Mouse (Mus musculus) brain, adult 2 months (tissue): ENCODE data around the gene Dop1a.

Source experiments
- DNase-seq: peaks from one replicate; pipeline ENCODE4 v3.0.0; 2011; ENCODE audit warnings: low read depth, low spot score

Dop1a gene

GRCm38 (mm10) chr9:86466990-86467870 lies at the start of gene Dop1a:
Dop1a (plus strand) TSS chr9:86467154.
- DNase-seq: peak; percentile 96

- no peak for DNase-seq
These were observed 49.0 kb upstream of the Dop1a start for GRCm38 (mm10) chr9:86417971-86418370.

- DNase-seq: peak; percentile 70
These were observed 47.6 kb upstream of the Dop1a start for GRCm38 (mm10) chr9:86419366-86419765.

GRCm38 (mm10) chr9:86423331-86423730 lies 43.6 kb upstream of the Dop1a start:
- no peak for DNase-seq

- DNase-seq: no peak
These were observed 31.4 kb upstream of the Dop1a start for GRCm38 (mm10) chr9:86435510-86435909.

- DNase-seq: no peak
These were observed 30.3 kb upstream of the Dop1a start for GRCm38 (mm10) chr9:86436608-86437007.

GRCm38 (mm10) chr9:86438337-86439009 lies 28.5 kb upstream of the Dop1a start:
- no peak for DNase-seq

GRCm38 (mm10) chr9:86442248-86442647 lies 24.7 kb upstream of the Dop1a start:
- DNase-seq: peak; percentile 12

- DNase-seq: no peak
These were observed 20.1 kb upstream of the Dop1a start for GRCm38 (mm10) chr9:86446847-86447246.

GRCm38 (mm10) chr9:86447431-86447830 lies 19.5 kb upstream of the Dop1a start:
- no peak for DNase-seq

GRCm38 (mm10) chr9:86449581-86449980 lies 17.4 kb upstream of the Dop1a start:
- peak; percentile 88 for DNase-seq

GRCm38 (mm10) chr9:86451094-86451493 lies 15.9 kb upstream of the Dop1a start:
- DNase-seq: peak; percentile 67

GRCm38 (mm10) chr9:86451617-86452016 lies 15.3 kb upstream of the Dop1a start:
- peak; percentile 80 for DNase-seq

GRCm38 (mm10) chr9:86453626-86454025 lies 13.3 kb upstream of the Dop1a start:
- DNase-seq: no peak

GRCm38 (mm10) chr9:86464151-86465105 lies 2.5 kb upstream of the Dop1a start, which contains the start of gene Ube2cbp:
Ube2cbp (minus strand) TSS chr9:86464950.
- DNase-seq: peak; percentile 96

- peak; percentile 50 for DNase-seq
These were observed 9.0 kb downstream of the Dop1a start for GRCm38 (mm10) chr9:86475956-86476355.

GRCm38 (mm10) chr9:86476763-86477162 lies 9.8 kb downstream of the Dop1a start:
- DNase-seq: no peak

GRCm38 (mm10) chr9:86478414-86479093 lies 11.6 kb downstream of the Dop1a start:
- DNase-seq: no peak

GRCm38 (mm10) chr9:86482236-86482635 lies 15.3 kb downstream of the Dop1a start:
- DNase-seq: no peak

GRCm38 (mm10) chr9:86491740-86492139 lies 24.8 kb downstream of the Dop1a start:
- DNase-seq: no peak

- peak; percentile 25 for DNase-seq
These were observed 29.3 kb downstream of the Dop1a start for GRCm38 (mm10) chr9:86496261-86496660.
